Mouse (Mus musculus) MEL (cell line): Measurements from ENCODE around the gene Zfp488.

ENCODE experiments used
- CHD2 ChIP-seq: IDR thresholded peaks from 2 replicates; pipeline ENCODE4 v1.6.1; 2011; ENCODE audit warnings: low read length, improper control_type of control experiment
- CTCF ChIP-seq, 3 experiments: IDR thresholded peaks in 2 of 3; conservative IDR thresholded peaks in 1 of 3; 2 replicates each; pipeline ENCODE4 v1.5.1; 2011 to 2012; ENCODE audit warnings: low read length in 3 of 3, low read depth in 2 of 3, mild to moderate bottlenecking in 2 of 3, improper control_type of control experiment in 1 of 3, inconsistent platforms in 1 of 3, mixed read lengths in 1 of 3, moderate library complexity in 1 of 3; ENCODE audit not compliant: control insufficient read depth in 1 of 3, insufficient read depth in 1 of 3, poor library complexity in 1 of 3, severe bottlenecking in 1 of 3
- E2F4 ChIP-seq: IDR thresholded peaks from 2 replicates; pipeline ENCODE4 v1.6.1; 2011; ENCODE audit warnings: low read depth, low read length, improper control_type of control experiment, borderline replicate concordance
- HCFC1 ChIP-seq: IDR thresholded peaks from 2 replicates; pipeline ENCODE4 v1.6.1; 2012; ENCODE audit warnings: low read depth, mild to moderate bottlenecking, inconsistent platforms, low read length, improper control_type of control experiment, moderate library complexity
- MAFK ChIP-seq: IDR thresholded peaks from 2 replicates; pipeline ENCODE4 v1.6.1; 2011; ENCODE audit warnings: low read depth, mild to moderate bottlenecking, low read length, improper control_type of control experiment, borderline replicate concordance
- MAZ ChIP-seq: IDR thresholded peaks from 2 replicates; pipeline ENCODE4 v1.6.1; 2012; ENCODE audit warnings: low read depth, mild to moderate bottlenecking, inconsistent platforms, low read length, improper control_type of control experiment
- MXI1 ChIP-seq: IDR thresholded peaks from 2 replicates; pipeline ENCODE4 v1.6.1; 2011; ENCODE audit warnings: mild to moderate bottlenecking, low read depth, low read length, improper control_type of control experiment
- POLR2A ChIP-seq, 2 experiments: IDR thresholded peaks; 2 replicates each; pipeline ENCODE4 v1.6.1; 2011 to 2012; ENCODE audit warnings: low read length in 2 of 2, mild to moderate bottlenecking in 2 of 2, control low read depth in 1 of 2, improper control_type of control experiment in 1 of 2, low read depth in 1 of 2, moderate library complexity in 1 of 2; ENCODE audit not compliant: control insufficient read depth in 1 of 2, insufficient read depth in 1 of 2, poor library complexity in 1 of 2
- SMC3 ChIP-seq: IDR thresholded peaks from 2 replicates; pipeline ENCODE4 v1.6.1; 2011; ENCODE audit warnings: low read depth, low read length, improper control_type of control experiment
- TAL1 ChIP-seq: IDR thresholded peaks from 2 replicates; pipeline ENCODE4 v1.6.1; 2012; ENCODE audit warnings: mild to moderate bottlenecking, inconsistent platforms, low read length, moderate library complexity, mixed read lengths
- USF1 ChIP-seq: IDR thresholded peaks from 2 replicates; pipeline ENCODE4 v1.6.1; 2014; ENCODE audit warnings: low read depth, mild to moderate bottlenecking, inconsistent platforms, low read length, improper control_type of control experiment, moderate library complexity
- ZKSCAN1 ChIP-seq: IDR thresholded peaks from 2 replicates; pipeline ENCODE4 v1.6.1; 2012; ENCODE audit warnings: low read depth, mild to moderate bottlenecking, inconsistent platforms, low read length, improper control_type of control experiment, moderate library complexity
- ZMIZ1 ChIP-seq: IDR thresholded peaks from 2 replicates; pipeline ENCODE4 v1.6.1; 2012; ENCODE audit warnings: low read depth, mild to moderate bottlenecking, inconsistent platforms, low read length, improper control_type of control experiment, moderate library complexity

DNA sequence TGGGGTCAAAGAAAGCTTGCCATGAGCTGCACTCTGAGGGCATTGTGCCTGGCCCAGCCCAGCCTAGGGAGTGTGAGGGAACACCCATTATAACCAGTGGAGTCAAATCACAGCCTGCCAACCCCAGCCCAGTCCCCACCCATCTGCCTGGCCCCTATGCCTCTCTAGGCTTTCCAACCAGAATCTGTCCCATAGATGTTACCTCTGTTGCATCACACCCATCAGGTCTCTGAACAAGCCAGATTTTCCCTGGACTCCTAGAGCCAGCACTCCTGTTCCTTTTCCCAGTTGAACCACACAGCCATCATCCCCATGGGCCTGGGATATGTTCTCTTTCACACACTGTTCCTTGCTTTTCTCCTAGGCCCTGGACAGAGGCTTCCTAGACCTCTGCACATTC is 22.9 kb upstream of the Zfp488 start:
- no peak for TF ChIP-seq CTCF (IDR thresholded peaks at IDR 0.05 in 2 of 3, conservative IDR thresholded peaks at IDR 0.05 in 1 of 3; ENCODE audit: control insufficient read depth in 1 of 3, insufficient read depth in 1 of 3, low read depth in 2 of 3, low read length in 3 of 3, poor library complexity in 1 of 3, severe bottlenecking in 1 of 3)
- no peak for TF ChIP-seq TAL1
- TF ChIP-seq USF1 = no peak
- no peak for TF ChIP-seq E2F4
- TF ChIP-seq POLR2A (IDR thresholded peaks at IDR 0.05; ENCODE audit: control insufficient read depth in 1 of 2, insufficient read depth in 1 of 2, low read depth in 1 of 2, low read length in 2 of 2, poor library complexity in 1 of 2) = no peak
- TF ChIP-seq MAFK = no peak
- TF ChIP-seq CHD2 = no peak
- no peak for TF ChIP-seq MAZ
- TF ChIP-seq ZKSCAN1 = no peak
- TF ChIP-seq MXI1 = no peak
- no peak for TF ChIP-seq HCFC1
- TF ChIP-seq ZMIZ1 = no peak
- TF ChIP-seq SMC3 = no peak
